Mouse (Mus musculus) inflammation-experienced regulatory T-cells (primary cell): Measurements from ENCODE around the gene Sbf2. TPM values are rescaled to one million over a fixed set of nuclear protein-coding genes. Genes with fewer than 3 reads are reported as not detected.

Experiments
- polyA plus RNA-seq, 2 experiments: library from polyadenylated mRNA; unstranded; fragments of 100-300 nt; shearing (Covaris generic); gene quantifications; one replicate each; pipeline ENCODE4 v1.2.1; 2017

Sbf2 gene
- polyA plus RNA-seq: 10 to 100 TPM in 1 of 2 experiments, 1 to 10 TPM in 1; 8.3 to 23.7 TPM

GRCm38 (mm10) chr7:110614133-110615063 lies at the start of gene Sbf2:
Sbf2 (minus strand) TSS chr7:110614922.

GRCm38 (mm10) chr7:110627486-110628272 lies 13.0 kb upstream of the Sbf2 start, which contains the start of gene Adm:
Adm (plus strand) TSS chr7:110627661.

Other genes with a start within 250 kb of the Sbf2 start
- gene Adm, start 12.7 kb upstream of the Sbf2 start, polyA plus RNA-seq: 1 to 10 TPM in 1 of 2 experiments, not detected in 1; 1.5 TPM
- 10 to 100 TPM; 18.1 to 32.7 TPM for gene Ampd3, start 153.3 kb upstream of the Sbf2 start, polyA plus RNA-seq
- 10 to 100 TPM; 16.6 to 20.1 TPM for gene Rnf141, start 229.5 kb upstream of the Sbf2 start, polyA plus RNA-seq
- gene Lyve1, start 248.3 kb upstream of the Sbf2 start, polyA plus RNA-seq: under 1 TPM in 1 of 2 experiments, not detected in 1; 0.44 TPM